Mouse (Mus musculus): Measurements from ENCODE around the gene Clock.

Gene Clock

GRCm38 (mm10) chr5:76177664-76178063 is 126.9 kb downstream of the Clock start:
- DNase-seq = no peak

- no peak for DNase-seq
Observed at GRCm38 (mm10) chr5:76176841-76177240, 127.8 kb downstream of the Clock start.

GRCm38 (mm10) chr5:76176411-76176810 is 128.2 kb downstream of the Clock start:
- DNase-seq = no peak

GRCm38 (mm10) chr5:76175051-76175450 is 129.5 kb downstream of the Clock start:
- DNase-seq = no peak

- no peak for DNase-seq
Observed at GRCm38 (mm10) chr5:76171039-76171438, 133.6 kb downstream of the Clock start.

- no peak for DNase-seq
Observed at GRCm38 (mm10) chr5:76170522-76170921, 134.1 kb downstream of the Clock start.

- DNase-seq = no peak
Observed at GRCm38 (mm10) chr5:76164827-76165226, 139.8 kb downstream of the Clock start.

- no peak for DNase-seq
Observed at GRCm38 (mm10) chr5:76163828-76164390, 140.7 kb downstream of the Clock start.

- no peak for DNase-seq
Observed at GRCm38 (mm10) chr5:76162926-76163325, 141.7 kb downstream of the Clock start.

GRCm38 (mm10) chr5:76161491-76161890 is 143.1 kb downstream of the Clock start:
- DNase-seq = no peak

- DNase-seq = no peak
Observed at GRCm38 (mm10) chr5:76160086-76160485, 144.5 kb downstream of the Clock start.
